Mouse (Mus musculus): Measurements from ENCODE around the gene Opcml. TPM values are rescaled to one million over a fixed set of nuclear protein-coding genes. Genes with fewer than 3 reads are reported as not detected.

The Opcml gene
- total RNA-seq, 2 experiments from 2014 or later = 1.0 to 1.5 TPM

DNA sequence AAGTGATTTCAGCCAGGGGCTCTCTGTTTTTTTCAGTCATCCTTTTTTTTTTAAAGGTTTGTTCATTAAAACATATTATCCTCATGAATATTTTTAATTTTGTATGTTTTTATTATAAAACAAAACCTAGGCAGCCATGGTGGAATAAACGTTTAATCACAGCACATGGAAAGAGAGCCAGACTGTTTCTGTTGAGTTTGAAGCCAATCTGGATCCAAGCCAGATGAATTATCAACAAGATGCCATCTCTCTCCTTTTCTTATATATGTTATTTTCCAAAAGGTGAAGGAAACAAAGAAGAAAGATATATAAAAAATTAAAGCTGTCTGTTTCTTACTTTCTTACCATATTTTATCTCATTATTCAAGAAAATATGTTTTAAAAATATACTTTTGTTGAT, 815.0 kb downstream of the Opcml start:
- no peak overlapping the region for H3K27ac ChIP-seq
- intact Hi-C loops (cut with DNase I) = no loop called here
- DNase-seq = no peak

GRCm38 (mm10) chr9:28613683-28614620, 823.4 kb downstream of the Opcml start:
- Histone ChIP-seq H3K27ac (no peak overlapping the region), H3K4me3 (no peak overlapping the region)
- TF ChIP-seq CTCF (IDR thresholded peaks at IDR 0.05) = no peak
- intact Hi-C loops (cut with DNase I) = no loop called here
- DNase-seq = no peak

More for the DNA sequence above, 815.0 kb downstream of the Opcml start:
- no peak overlapping the region for H3K4me3 ChIP-seq
- no peak for TF ChIP-seq CTCF (IDR thresholded peaks at IDR 0.05)

DNA sequence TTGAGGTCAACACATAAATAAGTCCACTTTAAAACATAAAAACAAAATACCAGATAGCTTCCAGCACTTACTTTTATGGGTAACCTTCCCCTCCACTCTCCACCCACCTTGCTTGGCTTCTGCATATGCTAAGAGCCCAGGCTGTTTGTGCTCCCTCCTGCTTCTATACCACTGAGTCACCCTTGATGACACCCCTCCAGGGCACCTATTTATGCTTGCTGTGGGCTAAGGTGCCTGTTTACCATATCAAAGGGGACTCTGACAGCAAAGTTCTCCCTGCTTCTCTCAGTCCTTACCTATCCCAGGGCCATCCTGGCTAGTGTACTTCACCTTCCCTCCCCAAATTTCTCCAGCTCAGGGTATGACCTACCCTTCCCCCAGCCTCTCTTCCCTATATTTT, 824.9 kb downstream of the Opcml start:
- TF ChIP-seq CTCF (IDR thresholded peaks at IDR 0.05) = no peak
- Histone ChIP-seq H3K4me3 (no peak overlapping the region), H3K27ac (no peak overlapping the region)
- DNase-seq = no peak
- intact Hi-C loops (cut with DNase I) = no loop called here

DNA sequence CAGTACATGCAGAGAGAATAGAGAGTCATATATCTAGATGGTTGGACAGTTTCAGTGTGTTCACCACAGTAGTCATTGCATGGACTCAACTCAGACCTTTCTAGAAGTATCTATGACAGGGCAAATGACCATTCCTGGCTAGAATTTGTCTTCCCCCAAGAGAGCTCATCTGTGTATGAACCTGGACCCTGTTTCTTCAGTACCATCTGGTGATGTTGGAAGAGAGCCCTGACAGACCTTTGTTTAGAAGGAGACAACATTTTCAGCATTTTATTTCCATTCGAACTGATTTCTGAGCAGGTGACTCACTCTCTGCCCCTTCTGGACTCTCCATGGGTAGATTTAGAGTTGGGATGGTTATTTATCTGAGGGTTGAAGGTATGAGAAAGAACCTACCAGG, 827.1 kb downstream of the Opcml start:
- intact Hi-C loops (cut with DNase I) = no loop called here
- H3K27ac ChIP-seq = no peak overlapping the region
- no peak for TF ChIP-seq CTCF (IDR thresholded peaks at IDR 0.05)

GRCm38 (mm10) chr9:28618186-28618892, 827.8 kb downstream of the Opcml start:
- DNase-seq = no peak
- TF ChIP-seq CTCF (IDR thresholded peaks at IDR 0.05) = no peak
- intact Hi-C loops (cut with DNase I) = no loop called here
- no peak overlapping the region for H3K27ac ChIP-seq
- no peak overlapping the region for H3K4me3 ChIP-seq

More for the DNA sequence above, 827.1 kb downstream of the Opcml start:
- H3K4me3 ChIP-seq = no peak overlapping the region
- no peak for DNase-seq

GRCm38 (mm10) chr9:28621939-28622338, 831.4 kb downstream of the Opcml start:
- no peak for TF ChIP-seq CTCF (IDR thresholded peaks at IDR 0.05)
- DNase-seq = no peak
- Histone ChIP-seq H3K27ac (no peak overlapping the region), H3K4me3 (no peak overlapping the region)
- intact Hi-C loops (cut with DNase I) = no loop called here

GRCm38 (mm10) chr9:28624870-28625269, 834.3 kb downstream of the Opcml start:
- no peak for TF ChIP-seq CTCF (IDR thresholded peaks at IDR 0.05)
- DNase-seq = no peak
- intact Hi-C loops (cut with DNase I) = no loop called here

DNA sequence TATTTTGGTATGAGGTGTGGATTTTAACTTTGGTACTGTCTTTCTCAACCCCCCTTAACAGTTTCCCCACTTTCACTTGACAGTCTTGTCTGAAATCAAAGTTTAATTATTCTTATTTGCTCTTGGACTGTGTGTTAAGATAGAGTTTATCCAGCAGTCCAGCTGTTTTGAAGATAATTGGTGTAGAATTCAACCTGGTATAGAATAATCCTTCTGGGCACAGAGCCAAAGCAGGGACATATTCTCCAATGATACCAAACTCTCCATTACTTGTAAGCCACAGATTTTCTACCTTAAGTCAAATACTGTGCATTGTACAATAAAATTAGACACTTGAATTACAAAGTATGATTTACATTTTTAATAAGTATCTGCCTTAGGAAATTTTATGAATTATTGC, 852.2 kb downstream of the Opcml start:
- intact Hi-C loops (cut with DNase I) = no loop called here
- TF ChIP-seq CTCF (IDR thresholded peaks at IDR 0.05) = no peak
- DNase-seq = no peak
- no peak overlapping the region for H3K27ac ChIP-seq
- H3K4me3 ChIP-seq = no peak overlapping the region

More at GRCm38 (mm10) chr9:28624870-28625269, 834.3 kb downstream of the Opcml start:
- Histone ChIP-seq H3K27ac (no peak overlapping the region), H3K4me3 (no peak overlapping the region)

DNA sequence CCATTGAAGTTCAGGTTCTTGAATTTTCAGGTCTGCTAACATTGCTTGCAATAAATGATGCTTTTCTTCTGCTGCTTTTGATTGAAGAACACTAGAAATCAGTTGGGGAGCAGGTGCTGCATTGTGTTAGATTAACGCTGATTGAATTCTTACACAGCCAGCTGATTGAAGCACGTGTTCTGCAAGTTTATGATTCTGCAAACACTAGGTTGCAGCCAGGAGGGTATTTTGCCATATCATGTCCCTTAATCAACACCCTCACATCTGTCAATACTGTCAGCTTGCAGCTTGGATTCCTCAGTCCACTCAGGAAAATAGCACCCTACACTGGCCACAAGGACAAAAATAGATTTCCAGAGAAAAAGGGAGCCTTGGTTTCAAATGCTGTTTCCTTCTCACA, 853.5 kb downstream of the Opcml start:
- no peak for DNase-seq
- intact Hi-C loops (cut with DNase I) = no loop called here
- H3K4me3 ChIP-seq = no peak overlapping the region
- H3K27ac ChIP-seq = no peak overlapping the region
- no peak for TF ChIP-seq CTCF (IDR thresholded peaks at IDR 0.05)

GRCm38 (mm10) chr9:28650089-28650488, 859.5 kb downstream of the Opcml start:
- no peak for TF ChIP-seq CTCF (IDR thresholded peaks at IDR 0.05)
- Histone ChIP-seq H3K27ac (no peak overlapping the region), H3K4me3 (no peak overlapping the region)
- DNase-seq = no peak
- intact Hi-C loops (cut with DNase I) = no loop called here

DNA sequence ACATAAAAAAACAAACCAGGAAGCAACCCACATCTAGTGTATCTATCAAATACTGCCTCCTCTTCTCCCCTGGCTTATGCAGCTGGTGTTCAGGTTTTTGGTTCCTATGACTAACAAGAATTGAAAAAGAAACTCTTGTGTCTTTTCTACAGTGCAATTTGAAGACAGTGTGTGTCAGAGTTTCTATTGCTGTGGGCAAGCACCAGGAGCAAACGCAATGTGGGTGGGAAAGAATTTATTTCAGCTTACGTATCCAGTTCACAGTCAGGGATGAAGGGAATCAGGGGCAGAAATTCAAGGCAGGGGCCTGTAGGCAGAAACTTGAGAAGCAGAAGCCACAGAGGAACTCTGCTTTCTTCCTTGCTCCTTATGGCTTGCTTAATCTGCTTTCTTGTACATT, 869.4 kb downstream of the Opcml start:
- no peak overlapping the region for H3K27ac ChIP-seq
- no peak overlapping the region for H3K4me3 ChIP-seq
- intact Hi-C loops (cut with DNase I) = no loop called here
- TF ChIP-seq CTCF (IDR thresholded peaks at IDR 0.05) = no peak
- DNase-seq = no peak

DNA sequence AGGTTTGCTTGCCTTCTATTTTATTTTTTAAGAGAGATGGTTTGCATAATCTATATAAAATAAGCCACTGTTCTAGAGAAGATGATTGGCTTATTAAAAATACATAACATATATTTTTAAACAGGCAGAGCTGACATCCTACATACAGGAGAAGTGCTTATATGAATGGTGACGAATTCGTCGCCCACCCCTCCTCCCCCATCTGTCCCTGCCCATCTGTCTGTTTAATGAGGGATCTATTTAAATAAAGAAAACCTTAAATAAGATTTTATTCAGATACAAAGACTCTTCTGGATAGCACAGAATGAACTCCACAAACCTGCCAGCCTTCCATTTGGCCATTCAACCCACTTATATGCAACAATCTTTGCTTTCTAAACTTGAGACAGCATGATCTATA, 872.3 kb downstream of the Opcml start:
- intact Hi-C loops (cut with DNase I) = no loop called here
- no peak for TF ChIP-seq CTCF (IDR thresholded peaks at IDR 0.05)
- Histone ChIP-seq H3K4me3 (no peak overlapping the region), H3K27ac (no peak overlapping the region)
- no peak for DNase-seq

DNA sequence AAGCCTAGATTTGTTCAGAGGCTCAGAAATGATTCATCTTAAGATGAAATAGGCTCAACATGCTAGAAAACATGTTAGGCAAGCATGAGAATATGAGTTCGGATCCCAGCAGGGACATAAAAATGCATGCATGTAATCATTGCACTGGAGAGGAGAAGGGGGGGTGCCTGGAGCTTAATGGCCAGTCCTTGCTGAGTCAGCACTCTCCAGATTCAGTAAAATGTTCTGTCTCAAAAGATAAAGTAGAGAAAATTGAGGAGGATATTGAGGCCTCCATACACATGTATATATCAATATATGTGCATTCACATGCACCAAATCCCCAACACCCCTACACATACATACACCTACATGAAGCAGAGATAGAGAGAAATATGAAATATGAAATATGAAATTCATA, 889.7 kb downstream of the Opcml start:
- intact Hi-C loops (cut with DNase I) = no loop called here
- TF ChIP-seq CTCF (IDR thresholded peaks at IDR 0.05) = no peak
- Histone ChIP-seq H3K27ac (no peak overlapping the region), H3K4me3 (no peak overlapping the region)
- DNase-seq = no peak

All from gastrocnemius, adult 2 months (tissue).